In genomic region chr1:166519626-166520025, GRCm38 (mm10) we compare ENCODE assay signal across 18 mouse cellular contexts. TPM values are rescaled to one million over a fixed set of nuclear protein-coding genes. Genes with fewer than 3 reads are reported as not detected.
DNase-seq lines count a peak whose midpoint lies in the region; TF ChIP-seq lines count a peak whose summit lies in the region.
"Not testable (repeated sequence)": the region's sequence is repeated elsewhere in the genome, so short reads cannot be mapped to it uniquely, and the experiment has no call there.
"Had no signal": no experiment of that assay in that cellular context is flagged by ENCODE, and none has a peak within 500 bp of the region (broad histone marks: within the 10 kb centered on the region; RNA-seq: fewer than 3 reads in every experiment).

No protein-coding gene starts in this region.

- DNase-seq in brain, adult 2 months (ENCODE audit: low read depth, low spot score) = peak; percentile 4
- peak; percentile 33 for DNase-seq in cerebellum, adult 11-12 months
- peak; percentile 38 to 61 for DNase-seq in cerebellum, adult 2 months
- peak; percentile 55 for DNase-seq in cerebellum, adult 9-10 months
- DNase-seq in cerebellum, postnatal 10 days = peak; percentile 28 to 49
- peak; percentile 43 to 45 for DNase-seq in cerebellum, postnatal 25 days

- not testable (repeated sequence) for TF ChIP-seq POLR2A in cerebellum, adult 2 months (IDR thresholded peaks at IDR 0.05; ENCODE audit: borderline replicate concordance, insufficient read depth, low read length)

- not testable (repeated sequence) for H3K27ac ChIP-seq in cerebellum, adult 2 months (ENCODE audit: insufficient read depth, low read length)

- 22% methylated on average over 6 of the region's 6 CpGs for WGBS in cerebellum, adult 2 months

- not testable (repeated sequence) for H3K4me1 ChIP-seq in cerebellum, adult 2 months (ENCODE audit: control insufficient read depth, insufficient read depth, low read length)

- not testable (repeated sequence) for H3K4me3 ChIP-seq in cerebellum, adult 2 months (replicated peaks; ENCODE audit: insufficient read depth, low read depth, low read length)

- TF ChIP-seq CTCF in cerebellum, adult 2 months (IDR thresholded peaks at IDR 0.05; ENCODE audit: borderline replicate concordance, insufficient read depth, low read depth, low read length) = not testable (repeated sequence)

- H3K27me3 ChIP-seq in cerebellum, adult 2 months (ENCODE audit: control insufficient read depth, insufficient read depth, low read length) = not testable (repeated sequence)

RNA-seq across cellular contexts. Expression of gene Gm4846, which starts 22.2 kb away (rescaled TPM):
- not detected in 2 replicates for polyA plus RNA-seq in cerebellum, adult 2 months (2012; rRNA removed)
- polyA plus RNA-seq: activated CD4-positive, CD25-positive, alpha-beta regulatory T cell, adult 4 months; brain, embryonic 14.5 days; CD4-positive, CD25-positive, alpha-beta regulatory T cell, adult 4 months; cortical plate, adult 2 months; embryonic facial prominence, embryonic 10.5 days; embryonic facial prominence, embryonic 14.5 days; forebrain, embryonic 11.5 days; forebrain, embryonic 13.5 days; forebrain, embryonic 15.5 days; forebrain, postnatal 0 days; G1E; Patski had no signal

Comparison
In these comparisons a context has a peak if more than half of its experiments do, and no peak if none do; other contexts are left out.
1. DNase-seq: peak in every context shown above with its lines; median percentile 55 in cerebellum, adult 9-10 months; 50 in cerebellum, adult 2 months; 44 in cerebellum, postnatal 25 days; 38 in cerebellum, postnatal 10 days; 33 in cerebellum, adult 11-12 months; 4 in brain, adult 2 months.